Mouse (Mus musculus): ENCODE measurements around the gene Pemt.

Gene Pemt

GRCm38 (mm10) chr11:60048841-60049240 lies 2.6 kb upstream of the Pemt start:
- DNase-seq = no peak

DNA sequence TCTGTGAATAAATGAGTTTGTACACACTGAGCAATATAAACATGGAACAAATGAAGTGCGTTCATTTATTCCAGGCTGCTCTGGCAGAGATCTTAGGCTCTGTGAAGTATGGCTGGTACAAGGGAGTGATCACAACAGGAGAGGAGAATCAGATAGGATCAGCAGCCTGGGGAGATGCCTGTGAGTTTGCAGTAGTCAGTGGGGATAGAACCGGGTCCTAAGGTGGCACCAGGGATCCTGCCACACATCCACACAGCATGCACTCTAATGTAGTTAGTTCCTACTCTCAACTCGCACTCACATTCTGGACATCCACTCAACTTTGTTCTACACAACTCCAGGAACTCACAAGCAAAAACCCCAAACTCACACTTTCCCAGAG lies 622 bp downstream of the Pemt start:
- no peak for DNase-seq

DNA sequence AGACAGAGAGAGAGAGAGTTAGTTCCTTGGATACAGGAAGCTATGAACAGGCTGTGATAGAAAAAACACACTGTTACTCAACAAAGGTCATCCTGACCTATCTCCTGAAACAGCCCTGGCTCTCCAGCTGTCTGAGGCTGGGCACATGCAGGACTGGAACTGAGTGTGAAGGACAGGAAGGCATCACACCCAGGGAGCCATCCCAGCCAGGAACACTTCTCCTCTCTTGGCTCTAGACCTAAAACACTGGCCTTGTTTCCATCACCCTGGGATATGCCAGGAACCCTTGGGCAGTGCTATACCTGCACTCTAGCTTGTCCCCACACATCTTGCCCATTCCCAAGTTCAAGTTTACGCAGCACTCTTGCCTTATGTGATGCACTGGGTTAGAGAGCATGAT lies 1.5 kb downstream of the Pemt start:
- DNase-seq = no peak

GRCm38 (mm10) chr11:60042277-60042676 lies 4.0 kb downstream of the Pemt start:
- DNase-seq = no peak

GRCm38 (mm10) chr11:60036537-60037220 lies 9.6 kb downstream of the Pemt start:
- DNase-seq = no peak

DNA sequence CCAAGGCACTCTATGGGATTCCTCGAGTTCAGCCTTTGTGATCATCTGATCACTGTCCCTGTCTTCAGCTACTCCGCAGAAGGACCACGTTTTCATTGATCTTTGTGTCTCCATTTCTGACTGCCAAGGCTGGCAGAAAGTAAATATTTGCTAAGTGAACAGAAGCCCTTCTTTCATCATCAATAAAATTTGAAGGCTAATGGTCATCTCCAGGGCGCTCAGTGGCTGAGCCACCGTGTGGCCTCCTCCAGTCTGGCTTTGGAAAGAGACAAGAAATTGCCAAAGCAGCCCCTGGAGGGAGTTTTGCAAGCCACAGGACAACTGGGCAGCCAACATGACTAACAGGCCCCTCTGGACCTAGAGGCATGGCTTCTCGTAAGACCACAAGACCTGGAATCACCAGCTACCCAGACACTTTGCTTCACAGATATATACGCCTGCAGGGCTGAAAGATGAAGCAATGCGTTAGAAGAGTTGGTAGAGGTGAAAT lies 11.3 kb downstream of the Pemt start:
- no peak for DNase-seq

- DNase-seq = no peak
Observed at GRCm38 (mm10) chr11:60034293-60034692, 12.0 kb downstream of the Pemt start.

DNA sequence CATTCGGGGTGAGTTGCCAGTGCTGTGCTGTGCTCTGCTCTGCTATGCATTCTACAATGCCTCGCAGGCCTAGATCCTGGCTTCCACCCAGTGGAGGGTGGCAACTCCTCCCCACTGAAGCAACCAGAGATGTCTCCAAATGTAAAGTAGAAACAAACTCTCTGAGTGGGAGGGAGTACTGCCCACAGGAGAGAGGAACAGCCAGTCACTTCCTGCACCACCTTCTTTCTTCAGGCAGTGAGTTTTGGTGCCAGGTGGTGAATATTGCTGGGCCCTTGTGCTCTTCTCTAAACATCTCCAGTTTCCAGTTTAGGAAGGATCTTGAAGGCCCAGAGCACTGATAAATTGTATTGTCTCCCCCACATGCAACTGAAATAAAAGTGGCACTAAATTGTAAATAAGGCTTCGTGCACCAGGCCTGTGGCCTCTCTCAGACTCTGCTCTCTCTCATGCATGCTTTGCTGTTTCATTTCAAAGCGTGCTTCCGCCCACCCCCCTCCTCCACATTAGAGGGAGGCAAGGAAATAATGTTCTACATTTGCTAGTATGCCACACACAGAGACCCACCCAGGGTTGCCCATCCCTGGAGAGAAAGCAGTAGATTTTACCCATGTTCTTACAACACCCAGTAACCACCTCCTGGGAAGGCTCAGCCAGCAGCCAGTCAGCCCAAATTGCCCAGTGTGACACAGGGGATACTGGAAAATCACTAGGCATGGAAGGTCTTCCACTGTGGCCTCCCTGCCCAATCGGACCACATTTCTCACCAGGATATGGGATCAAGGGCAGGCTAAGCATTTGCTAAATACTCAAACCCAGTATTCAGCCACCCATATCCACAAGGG lies 13.5 kb downstream of the Pemt start:
- DNase-seq = no peak

DNA sequence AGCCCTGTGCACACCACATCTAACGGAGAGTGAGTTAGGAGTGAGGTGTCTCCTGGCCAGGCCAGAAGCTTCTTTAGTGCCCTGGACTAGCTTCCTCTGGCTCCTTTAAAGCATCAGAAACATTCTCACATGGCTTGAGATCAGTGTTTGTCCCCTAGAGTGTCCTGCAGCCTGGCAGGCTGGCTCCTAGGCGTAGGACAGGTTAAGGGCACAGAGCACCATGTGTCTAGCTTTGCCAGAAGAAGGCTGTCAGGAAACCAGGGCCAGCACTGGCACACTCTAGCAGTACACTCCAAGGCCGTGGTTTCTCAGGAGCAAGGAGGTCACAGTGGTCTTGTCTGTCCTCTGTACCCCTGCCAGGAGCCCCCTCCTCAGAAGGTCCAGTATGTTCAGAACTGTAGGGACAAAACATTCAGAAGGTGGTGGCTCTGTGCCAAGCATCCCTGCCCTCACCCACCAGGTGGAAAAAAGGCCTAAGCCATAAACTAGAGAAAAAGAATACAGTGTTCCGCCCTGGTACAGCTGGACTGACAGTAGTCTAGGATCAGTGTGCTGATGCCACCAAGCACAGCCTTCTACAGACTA lies 15.4 kb downstream of the Pemt start:
- DNase-seq = no peak

GRCm38 (mm10) chr11:60029976-60030375 lies 16.3 kb downstream of the Pemt start:
- DNase-seq = no peak

DNA sequence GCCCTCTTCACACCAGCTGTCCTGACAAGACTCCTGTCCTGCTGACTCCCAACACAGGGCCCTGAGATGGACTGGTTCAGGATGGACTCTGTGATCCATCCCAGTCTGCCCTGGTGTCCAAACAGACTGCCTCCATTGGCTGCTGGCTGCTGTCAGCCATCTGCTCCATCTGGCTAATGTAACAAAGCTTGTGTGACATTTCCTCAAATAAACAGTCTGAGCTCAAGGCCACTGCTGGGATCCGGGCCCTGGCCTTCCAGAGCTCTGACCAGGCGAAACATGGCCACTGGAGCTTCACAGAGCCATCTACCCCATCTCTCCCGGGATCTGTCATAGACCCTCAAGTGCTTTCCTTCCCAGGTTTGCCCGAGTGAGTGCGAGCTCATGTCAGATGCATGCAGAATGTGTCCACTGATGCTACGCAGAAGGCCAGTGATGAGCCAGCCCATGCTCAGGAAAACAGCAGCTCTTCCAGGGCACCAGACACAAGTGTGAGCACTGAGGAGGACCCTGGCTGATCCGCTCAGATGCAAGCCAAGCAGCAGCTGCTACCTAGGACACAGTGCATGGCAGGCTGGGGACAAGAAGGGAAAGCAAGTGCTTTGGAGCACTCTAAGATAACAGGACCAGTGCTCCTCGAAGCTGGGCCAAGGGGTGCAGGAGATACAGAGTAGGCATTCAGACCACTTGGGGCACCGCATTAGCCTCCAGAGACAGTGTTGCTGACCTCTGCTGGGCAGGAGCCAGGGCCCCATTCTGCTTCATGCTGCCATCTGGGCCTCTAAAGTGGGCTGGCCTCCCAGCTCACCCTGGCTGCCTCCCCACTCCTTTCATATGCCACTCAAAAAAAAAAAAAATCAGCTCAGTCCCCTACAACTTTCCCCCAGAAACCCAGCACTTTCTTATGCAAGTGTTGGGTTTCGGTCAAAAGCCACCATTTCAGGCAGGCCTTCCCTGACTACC lies 18.1 kb downstream of the Pemt start:
- DNase-seq = no peak

DNA sequence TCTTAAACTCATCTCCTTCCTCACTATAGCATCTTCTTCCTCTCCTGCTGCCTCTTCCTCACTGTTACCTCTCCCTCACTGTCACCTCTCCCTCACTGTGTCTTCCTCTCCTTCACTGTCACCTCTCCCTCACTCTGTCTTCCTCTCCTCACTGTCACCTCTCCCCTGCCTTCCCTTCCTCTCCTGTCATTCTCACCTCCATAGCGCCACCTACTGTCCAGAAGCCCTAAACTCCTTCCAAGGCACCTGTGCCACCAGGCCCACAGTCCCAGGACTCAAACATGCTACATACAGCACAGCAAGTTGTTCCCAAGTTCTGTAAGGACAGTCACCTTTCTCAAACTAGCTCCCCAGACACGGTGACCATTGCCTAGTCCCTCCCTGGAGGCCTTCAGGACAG lies 19.0 kb downstream of the Pemt start:
- DNase-seq = peak; percentile 58

DNA sequence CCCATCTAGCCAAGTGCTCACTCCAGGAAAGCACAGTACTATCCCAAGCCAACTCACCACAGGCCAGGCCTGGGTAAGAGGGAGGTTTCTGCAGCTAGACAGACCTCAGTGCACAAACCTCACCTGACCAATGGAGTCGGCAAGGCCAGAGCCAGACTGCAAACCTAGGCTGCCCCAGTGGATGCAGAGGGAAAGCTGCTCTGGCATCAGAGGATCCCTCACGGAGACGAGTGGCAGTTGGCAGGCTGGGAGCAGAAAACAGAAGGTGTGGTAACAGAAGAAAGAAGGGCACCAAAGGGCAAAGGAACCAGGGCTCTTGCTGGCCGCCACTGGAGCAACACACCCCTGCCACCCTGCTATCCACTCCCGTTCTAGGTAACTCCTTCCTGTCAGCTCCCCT lies 20.1 kb downstream of the Pemt start:
- DNase-seq = no peak

DNA sequence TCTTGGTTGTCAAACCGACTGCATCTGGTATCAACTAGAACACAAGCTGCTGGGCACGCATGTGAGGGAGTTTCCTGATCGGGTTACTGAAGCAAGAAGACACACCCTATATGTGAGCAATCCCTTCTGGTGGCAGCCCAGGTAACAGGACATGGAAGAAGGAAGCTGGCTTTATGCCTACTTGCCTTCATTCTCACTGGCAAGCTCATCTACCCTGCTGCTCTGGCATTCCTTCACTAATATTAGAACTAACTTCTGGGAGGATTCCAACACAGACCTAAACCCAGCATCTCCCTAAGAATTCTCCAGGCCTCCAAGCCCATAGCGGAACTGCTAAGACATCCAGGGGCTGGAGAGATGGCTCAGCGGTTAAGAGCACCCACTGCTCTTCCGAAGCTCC lies 25.1 kb downstream of the Pemt start:
- DNase-seq = no peak

- peak; percentile 24 for DNase-seq
Observed at GRCm38 (mm10) chr11:60016726-60017125, 29.6 kb downstream of the Pemt start.

- DNase-seq = no peak
Observed at GRCm38 (mm10) chr11:60011516-60011915, 34.8 kb downstream of the Pemt start.

DNA sequence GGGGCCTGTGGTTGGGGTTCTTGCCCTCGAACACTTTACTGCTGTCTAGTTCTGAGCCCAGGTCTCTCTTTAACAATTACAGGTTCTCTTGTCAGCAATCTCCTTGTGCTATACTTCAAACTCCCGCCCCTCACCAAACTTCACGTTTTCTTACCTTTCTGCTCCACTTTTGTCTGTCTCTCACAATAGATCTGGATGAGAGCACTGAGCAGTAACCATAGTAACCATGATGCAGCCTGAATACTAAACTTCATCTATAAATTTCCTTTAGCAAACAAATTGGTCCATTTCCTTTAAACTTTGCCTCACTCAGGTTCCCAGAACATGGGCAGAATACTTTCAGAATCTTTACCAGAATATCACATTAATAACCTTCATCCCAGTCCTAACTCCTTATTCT lies 36.8 kb downstream of the Pemt start:
- DNase-seq = no peak

DNA sequence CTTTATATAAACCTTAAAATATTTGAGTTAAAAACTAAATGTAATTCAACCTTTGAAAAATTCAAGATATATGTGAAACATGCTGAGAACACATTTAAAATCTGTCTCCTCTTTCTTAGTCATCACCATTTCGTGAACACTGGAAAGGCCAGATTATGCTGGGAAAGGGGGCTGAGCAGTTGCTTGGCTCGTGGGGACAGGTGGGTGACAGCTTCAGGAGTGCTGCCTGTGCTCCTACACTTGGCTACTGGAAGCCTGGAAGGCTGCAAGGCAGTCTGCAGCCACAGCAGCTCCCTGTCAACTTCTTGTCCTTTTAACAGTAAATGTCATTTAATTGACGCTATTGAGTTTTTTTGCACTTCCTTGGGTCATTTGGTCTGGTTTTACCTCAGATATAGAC lies 40.4 kb downstream of the Pemt start:
- DNase-seq = no peak

- DNase-seq = no peak
Observed at GRCm38 (mm10) chr11:60004716-60005115, 41.6 kb downstream of the Pemt start.

DNA sequence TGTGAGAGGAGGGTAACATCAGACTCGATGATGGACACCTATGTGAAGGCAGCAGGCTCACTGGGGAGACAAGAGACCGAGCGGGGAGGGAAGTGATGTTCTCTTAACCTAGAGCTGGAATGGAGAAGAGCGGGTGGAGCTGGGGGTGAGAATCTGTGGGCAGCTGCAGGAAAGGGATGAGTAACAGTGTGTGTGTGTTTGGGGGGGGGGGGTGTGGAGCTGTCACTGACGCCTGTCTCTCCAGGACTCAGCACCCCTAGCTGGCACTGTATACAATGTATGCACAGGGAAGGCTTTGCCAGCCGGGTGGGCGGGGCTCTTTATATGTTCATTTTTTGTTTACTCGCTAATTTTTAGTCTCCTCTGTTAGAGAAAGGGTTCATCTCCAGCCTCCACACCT lies 42.5 kb downstream of the Pemt start:
- DNase-seq = no peak

- DNase-seq = no peak
Observed at GRCm38 (mm10) chr11:60001231-60001980, 44.9 kb downstream of the Pemt start.

- no peak for DNase-seq
Observed at GRCm38 (mm10) chr11:59994318-59994717, 52.0 kb downstream of the Pemt start.
